Mouse (Mus musculus) brain, embryonic 14.5 days (tissue): ENCODE data around the gene Rnaset2a.
"Not testable (repeated sequence)": the region's sequence is repeated elsewhere in the genome, so short reads cannot be mapped to it uniquely, and the experiment has no call there.

Experiments used
- CTCF ChIP-seq: fragments of 200-500 bp; IDR thresholded peaks from 2 replicates; pipeline ENCODE4 v1.5.1; 2012; ENCODE audit warnings: inconsistent platforms, mild to moderate bottlenecking, moderate library complexity, borderline replicate concordance; ENCODE audit not compliant: insufficient read depth, insufficient read length; ENCODE audit errors: extremely low read depth
- POLR2A ChIP-seq: fragments of 200-500 bp; IDR thresholded peaks from 2 replicates; pipeline ENCODE4 v1.6.1; 2012; ENCODE audit warnings: mild to moderate bottlenecking, inconsistent platforms, borderline replicate concordance; ENCODE audit not compliant: poor library complexity, insufficient read depth, insufficient read length, severe bottlenecking; ENCODE audit errors: extremely low read depth

- not testable (repeated sequence) for TF ChIP-seq CTCF, POLR2A
These were observed 7.7 kb downstream of the Rnaset2a start for GRCm38 (mm10) chr17:8140210-8140609.
